Mouse (Mus musculus) heart, embryonic 12.5 days (tissue): ENCODE data around the gene Arf3. TPM values are rescaled to one million over a fixed set of nuclear protein-coding genes. Genes with fewer than 3 reads are reported as not detected.

Experiments
- ATAC-seq: fragments of 200-750 bp; cut with Nextera tagmentation; 2 replicates; pipeline ENCODE4 v1.8.0; 2017; ENCODE audit warnings: moderate TSS enrichment, moderate library complexity; ENCODE audit not compliant: insufficient number of reproducible peaks, low FRiP score
- H3K27ac ChIP-seq: fragments of 300-500 bp; sonication (generic); 2 replicates; pipeline ENCODE4 v1.5.1; 2016; ENCODE audit warnings: mild to moderate bottlenecking, moderate library complexity; ENCODE audit not compliant: poor library complexity, severe bottlenecking
- H3K27me3 ChIP-seq: fragments of 300-500 bp; sonication (generic); replicated peaks from 2 replicates; pipeline ENCODE4 v1.6.1; 2016; ENCODE audit warnings: mild to moderate bottlenecking, moderate library complexity
- H3K36me3 ChIP-seq: fragments of 300-500 bp; sonication (generic); 2 replicates; pipeline ENCODE4 v1.6.1; 2016; ENCODE audit warnings: mild to moderate bottlenecking, moderate library complexity
- H3K4me1 ChIP-seq: fragments of 300-500 bp; sonication (generic); replicated peaks from 2 replicates; pipeline ENCODE4 v1.6.1; 2016; ENCODE audit warnings: mild to moderate bottlenecking
- H3K4me2 ChIP-seq: fragments of 300-500 bp; sonication (generic); 2 replicates; pipeline ENCODE4 v1.6.1; 2016; ENCODE audit warnings: mild to moderate bottlenecking, moderate library complexity
- H3K4me3 ChIP-seq: fragments of 300-500 bp; sonication (generic); 2 replicates; pipeline ENCODE4 v1.5.1; 2016; ENCODE audit warnings: mild to moderate bottlenecking
- H3K9ac ChIP-seq: fragments of 300-500 bp; sonication (generic); 2 replicates; pipeline ENCODE4 v1.6.1; 2016; ENCODE audit warnings: mild to moderate bottlenecking, moderate library complexity
- H3K9me3 ChIP-seq: fragments of 300-500 bp; sonication (generic); replicated peaks from 2 replicates; pipeline ENCODE4 v1.6.1; 2016; ENCODE audit warnings: mild to moderate bottlenecking, moderate library complexity
- WGBS: fragments of 180-500 bp; shearing (Covaris S2); methylation state at CpG from one replicate; pipeline ENCODE4 v1.1.7; 2016; 5-methylcytosine and 5-hydroxymethylcytosine counted together
- polyA plus RNA-seq: library from polyadenylated mRNA; unstranded; fragments of >200 nt; fragmentation: Nextera tagmentation; extraction: Ambion mirVana; gene quantifications from 2 replicates; pipeline ENCODE4 v1.2.1, GENCODE M21; 2016

Gene Arf3
- polyA plus RNA-seq, 1 experiment from 2014 or later, result 46.3 TPM

- peak; percentile 40 for ATAC-seq
- Histone ChIP-seq H3K36me3 (no peaks in the 10 kb centered on the region), H3K9ac (no peak within 1 kb of the TSS)
Measured at GRCm38 (mm10) chr15:98789661-98790535, 26.9 kb upstream of the Arf3 start, which contains the start of gene Wnt1. Wnt1 (plus strand) TSS chr15:98789857.

GRCm38 (mm10) chr15:98788972-98789660 is 26.1 kb upstream of the Arf3 start:
- ATAC-seq, result no peak
- Histone ChIP-seq H3K4me1 (peaks cover 38% of the 10 kb centered on the region), H3K27ac (no peak overlapping the region), H3K27me3 (peaks cover 88% of the 10 kb centered on the region), H3K4me2 (peak overlapping the region; percentile 55), H3K4me3 (peak overlapping the region; percentile 31), H3K9ac (no peak overlapping the region), H3K9me3 (peaks cover 4% of the 10 kb centered on the region), H3K36me3 (no peaks in the 10 kb centered on the region)
- 14% methylated on average over 24 of the region's 24 CpGs for WGBS

More at GRCm38 (mm10) chr15:98789661-98790535, 26.9 kb upstream of the Arf3 start, which contains the start of gene Wnt1:
- WGBS, result 3% methylated on average over 51 of the region's 51 CpGs
- Histone ChIP-seq H3K9me3 (peaks cover 4% of the 10 kb centered on the region), H3K27me3 (peaks cover 93% of the 10 kb centered on the region), H3K4me2 (peak within 1 kb of the TSS; percentile 62), H3K4me3 (peak within 1 kb of the TSS; percentile 35), H3K27ac (no peak within 1 kb of the TSS), H3K4me1 (peaks cover 38% of the 10 kb centered on the region)

- H3K4me2 ChIP-seq, result no peak overlapping the region
- no peak for ATAC-seq
- no peak overlapping the region for H3K9ac ChIP-seq
- 39% methylated on average over 4 of the region's 4 CpGs for WGBS
- no peak overlapping the region for H3K27ac ChIP-seq
- H3K36me3 ChIP-seq, result no peaks in the 10 kb centered on the region
- H3K4me1 ChIP-seq, result peaks cover 33% of the 10 kb centered on the region
- peaks cover 79% of the 10 kb centered on the region for H3K27me3 ChIP-seq
- H3K9me3 ChIP-seq, result peaks cover 4% of the 10 kb centered on the region
- no peak overlapping the region for H3K4me3 ChIP-seq
Measured at GRCm38 (mm10) chr15:98787930-98788329, 24.9 kb upstream of the Arf3 start.

- no peak overlapping the region for H3K9ac ChIP-seq
- H3K4me2 ChIP-seq, result no peak overlapping the region
- H3K36me3 ChIP-seq, result no peaks in the 10 kb centered on the region
- no peak overlapping the region for H3K27ac ChIP-seq
- peaks cover 77% of the 10 kb centered on the region for H3K27me3 ChIP-seq
- H3K9me3 ChIP-seq, result peaks cover 4% of the 10 kb centered on the region
- no peak overlapping the region for H3K4me3 ChIP-seq
- ATAC-seq, result no peak
- WGBS, result 36% methylated on average over 7 of the region's 7 CpGs
- H3K4me1 ChIP-seq, result peaks cover 14% of the 10 kb centered on the region
Measured at GRCm38 (mm10) chr15:98785744-98786143, 22.7 kb upstream of the Arf3 start.

GRCm38 (mm10) chr15:98781166-98781565 is 18.2 kb upstream of the Arf3 start:
- no peak for ATAC-seq
- H3K27ac ChIP-seq, result no peak overlapping the region
- H3K4me3 ChIP-seq, result no peak overlapping the region
- H3K4me2 ChIP-seq, result no peak overlapping the region
- peaks cover 40% of the 10 kb centered on the region for H3K4me1 ChIP-seq
- no peaks in the 10 kb centered on the region for H3K36me3 ChIP-seq
- peaks cover 4% of the 10 kb centered on the region for H3K9me3 ChIP-seq
- H3K27me3 ChIP-seq, result peaks cover 81% of the 10 kb centered on the region
- H3K9ac ChIP-seq, result no peak overlapping the region
- 27% methylated on average over 6 of the region's 6 CpGs for WGBS

GRCm38 (mm10) chr15:98780573-98780972 is 17.6 kb upstream of the Arf3 start:
- Histone ChIP-seq H3K9me3 (no peaks in the 10 kb centered on the region; the same call in 1 of the 2 replicates), H3K27me3 (peaks cover 83% of the 10 kb centered on the region), H3K4me3 (no peak overlapping the region), H3K27ac (no peak overlapping the region), H3K4me2 (peak overlapping the region; percentile 22; the same call in 1 of the 2 replicates), H3K36me3 (no peaks in the 10 kb centered on the region), H3K9ac (no peak overlapping the region), H3K4me1 (peaks cover 42% of the 10 kb centered on the region)
- 4% methylated on average over 13 of the region's 13 CpGs for WGBS
- ATAC-seq, result no peak

GRCm38 (mm10) chr15:98780075-98780474 is 17.1 kb upstream of the Arf3 start:
- Histone ChIP-seq H3K4me2 (peak overlapping the region; percentile 22; the same call in 1 of the 2 replicates), H3K27ac (no peak overlapping the region), H3K9ac (no peak overlapping the region), H3K4me3 (no peak overlapping the region), H3K4me1 (peaks cover 42% of the 10 kb centered on the region), H3K36me3 (no peaks in the 10 kb centered on the region), H3K9me3 (no peaks in the 10 kb centered on the region; the same call in 1 of the 2 replicates), H3K27me3 (peaks cover 83% of the 10 kb centered on the region)
- no peak for ATAC-seq
- 2% methylated on average over 8 of the region's 8 CpGs for WGBS

GRCm38 (mm10) chr15:98778806-98779205 is 15.8 kb upstream of the Arf3 start:
- no peaks in the 10 kb centered on the region for H3K36me3 ChIP-seq
- peaks cover 42% of the 10 kb centered on the region for H3K4me1 ChIP-seq
- peak overlapping the region; percentile 41; the same call in 1 of the 2 replicates for H3K4me3 ChIP-seq
- H3K27me3 ChIP-seq, result peaks cover 89% of the 10 kb centered on the region
- H3K4me2 ChIP-seq, result peak overlapping the region; percentile 69
- no peak overlapping the region for H3K27ac ChIP-seq
- no peaks in the 10 kb centered on the region; the same call in 1 of the 2 replicates for H3K9me3 ChIP-seq
- H3K9ac ChIP-seq, result no peak overlapping the region
- no peak for ATAC-seq
- 3% methylated on average over 11 of the region's 11 CpGs for WGBS

- H3K9me3 ChIP-seq, result no peaks in the 10 kb centered on the region; the same call in 1 of the 2 replicates
- under 1% methylated on average over 25 of the region's 25 CpGs for WGBS
- no peaks in the 10 kb centered on the region for H3K36me3 ChIP-seq
- H3K4me3 ChIP-seq, result peak overlapping the region; percentile 41
- no peak for ATAC-seq
- no peak overlapping the region for H3K27ac ChIP-seq
- H3K4me1 ChIP-seq, result peaks cover 42% of the 10 kb centered on the region
- H3K4me2 ChIP-seq, result peak overlapping the region; percentile 69
- H3K9ac ChIP-seq, result no peak overlapping the region
- peaks cover 93% of the 10 kb centered on the region for H3K27me3 ChIP-seq
Measured at GRCm38 (mm10) chr15:98778191-98778770, 15.3 kb upstream of the Arf3 start.

- WGBS, result under 1% methylated on average over 31 of the region's 33 CpGs
- Histone ChIP-seq H3K4me1 (peaks cover 42% of the 10 kb centered on the region), H3K9ac (peak within 1 kb of the TSS; percentile 60)
Measured at GRCm38 (mm10) chr15:98777762-98778161, 14.7 kb upstream of the Arf3 start, which contains the start of gene Wnt10b. Wnt10b (minus strand) TSS chr15:98778150.

More at GRCm38 (mm10) chr15:98777762-98778161, 14.7 kb upstream of the Arf3 start, which contains the start of gene Wnt10b:
- Histone ChIP-seq H3K27me3 (peaks cover 98% of the 10 kb centered on the region), H3K27ac (no peak within 1 kb of the TSS), H3K4me2 (peak within 1 kb of the TSS; percentile 69), H3K36me3 (no peaks in the 10 kb centered on the region), H3K4me3 (peak within 1 kb of the TSS; percentile 41), H3K9me3 (no peaks in the 10 kb centered on the region; the same call in 1 of the 2 replicates)
- ATAC-seq, result no peak
